Comparison of ENCODE assay signal across 8 mouse cellular contexts in the genomic region with DNA sequence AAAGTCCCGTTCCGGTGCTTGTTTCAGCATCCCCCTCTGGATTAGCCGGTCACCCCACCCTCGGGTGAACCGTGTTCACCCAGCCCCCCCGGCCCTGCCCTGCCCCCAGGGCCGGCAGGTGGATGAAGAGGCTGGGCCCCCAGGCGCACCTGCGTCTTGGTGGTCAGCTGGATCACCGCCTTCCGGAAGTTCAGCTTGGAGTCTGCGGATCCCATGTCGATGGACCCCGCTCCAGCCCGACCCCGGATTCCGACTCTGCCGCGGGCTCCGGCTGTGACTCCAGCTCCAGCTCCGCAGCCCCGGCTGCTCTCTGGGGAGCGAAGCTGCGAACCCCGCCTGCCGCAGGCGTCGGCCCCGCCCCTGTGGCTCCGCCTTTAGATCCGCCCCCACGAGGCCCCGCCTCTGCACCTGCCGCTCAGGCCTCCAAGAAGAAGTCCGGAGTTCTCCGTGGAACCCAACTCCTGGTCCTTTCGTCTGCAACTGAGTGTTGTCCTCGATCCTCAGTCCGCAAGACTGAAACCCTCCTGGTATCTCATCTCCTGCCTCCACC. TPM values are rescaled to one million over a fixed set of nuclear protein-coding genes. Genes with fewer than 3 reads are reported as not detected.
DNase-seq lines count a peak whose midpoint lies in the region; ATAC-seq lines count a peak whose summit lies in the region.

A gene (minus strand): TSS at position 362 of the 550 bp plus-strand sequence.

- peak within 1 kb of the TSS; percentile 90 for H3K4me2 ChIP-seq in hindbrain, embryonic 15.5 days

- H3K9me3 ChIP-seq in hindbrain, embryonic 15.5 days: no peaks in the 10 kb centered on the region

- H3K4me3 ChIP-seq in hindbrain, embryonic 15.5 days: peak within 1 kb of the TSS; percentile 68

- H3K27ac ChIP-seq in hindbrain, embryonic 15.5 days (replicated peaks): peak within 1 kb of the TSS; percentile 91

- peak within 1 kb of the TSS; percentile 91 for H3K9ac ChIP-seq in hindbrain, embryonic 15.5 days

- H3K36me3 ChIP-seq in hindbrain, embryonic 15.5 days: no peaks in the 10 kb centered on the region

- H3K27me3 ChIP-seq in hindbrain, embryonic 15.5 days: no peaks in the 10 kb centered on the region

- WGBS in hindbrain, embryonic 15.5 days: 0% methylated on average over 37 of the region's 39 CpGs

- H3K4me1 ChIP-seq in hindbrain, embryonic 15.5 days (replicated peaks): peaks cover 27% of the 10 kb centered on the region

- ATAC-seq in hindbrain, embryonic 15.5 days (ENCODE audit: low FRiP score, low read depth): peak; percentile 73

- DNase-seq in ZHBTc4 (ENCODE audit: low read depth, low spot score): peak; percentile 87
- peak; percentile 93 to 95 for DNase-seq in cerebellum, postnatal 25 days
- DNase-seq in frontal cortex, postnatal 36 days (ENCODE audit: low spot score in 2 of 2): peak; percentile 86 to 88
- DNase-seq in left cerebral cortex, adult 18-20 months (ENCODE audit: low spot score in 2 of 2): peak; percentile 90
- DNase-seq in lung, postnatal 36 days: peak; percentile 87
- DNase-seq in right cerebral cortex, adult 2 months (ENCODE audit: low spot score in 2 of 2): peak; percentile 84 to 87
- peak; percentile 84 for DNase-seq in urinary bladder, postnatal 14 days (ENCODE audit: low spot score)

RNA-seq across cellular contexts. Expression of the gene that starts here (rescaled TPM):
- 57.2 and 62.4 TPM in 2 replicates for polyA plus RNA-seq in hindbrain, embryonic 15.5 days (2015; fragmentation: Nextera tagmentation; extraction: Ambion mirVana)
- 100 to 1,000 TPM; 111 to 114 TPM for total RNA-seq in left cerebral cortex, adult 18-20 months (2021)

Comparison
In these comparisons a context has a peak if more than half of its experiments do, and no peak if none do; other contexts are left out.
1. Peak in every context shown above with its lines: DNase-seq, ATAC-seq, H3K4me3 ChIP-seq and H3K27ac ChIP-seq.